Mouse (Mus musculus) heart, embryonic 14.5 days (tissue): ENCODE data around the gene L2hgdh. TPM values are rescaled to one million over a fixed set of nuclear protein-coding genes. Genes with fewer than 3 reads are reported as not detected.

Source experiments
- ATAC-seq: fragments of 200-750 bp; cut with Nextera tagmentation; 2 replicates; pipeline ENCODE4 v1.8.0; 2017; ENCODE audit warnings: low read depth, moderate TSS enrichment; ENCODE audit not compliant: insufficient number of reproducible peaks, insufficient read depth, low FRiP score
- H3K27ac ChIP-seq, 2 experiments: fragments of 200-500 bp in 1 of 2; fragments of 300-500 bp in 1 of 2; sonication (generic) in 1 of 2; replicated peaks in 1 of 2; 2 replicates each; pipeline ENCODE4 v1.5.1; 2012 to 2014; ENCODE audit warnings: low read depth in 2 of 2, low read length in 2 of 2, control low read depth in 1 of 2, mild to moderate bottlenecking in 1 of 2, mixed read lengths in 1 of 2; ENCODE audit not compliant: control insufficient read depth in 1 of 2, insufficient read depth in 1 of 2
- H3K27me3 ChIP-seq: fragments of 300-500 bp; sonication (generic); 2 replicates; pipeline ENCODE4 v1.6.1; 2014; ENCODE audit warnings: mild to moderate bottlenecking, low read length, control low read depth; ENCODE audit not compliant: control insufficient read depth, insufficient read depth
- H3K36me3 ChIP-seq: fragments of 300-500 bp; sonication (generic); 2 replicates; pipeline ENCODE4 v1.6.1; 2014; ENCODE audit warnings: mild to moderate bottlenecking, control low read depth, low read length, mixed read lengths; ENCODE audit not compliant: control insufficient read depth, insufficient read depth
- H3K4me1 ChIP-seq, 2 experiments: fragments of 200-500 bp in 1 of 2; fragments of 300-500 bp in 1 of 2; sonication (generic) in 1 of 2; 2 replicates each; pipeline ENCODE4 v1.6.1; 2012 to 2014; ENCODE audit warnings: low read length in 2 of 2, control low read depth in 1 of 2, mixed read lengths in 1 of 2; ENCODE audit not compliant: control insufficient read depth in 2 of 2, insufficient read depth in 2 of 2
- H3K4me2 ChIP-seq: fragments of 300-500 bp; sonication (generic); 2 replicates; pipeline ENCODE4 v1.6.1; 2014; ENCODE audit warnings: mild to moderate bottlenecking, low read length
- H3K4me3 ChIP-seq, 2 experiments: fragments of 200-500 bp in 1 of 2; fragments of 300-500 bp in 1 of 2; sonication (generic) in 1 of 2; 2 replicates each; pipeline ENCODE4 v1.5.1; 2012 to 2014; ENCODE audit warnings: low read length in 2 of 2, mild to moderate bottlenecking in 2 of 2, control low read depth in 1 of 2, low read depth in 1 of 2, moderate library complexity in 1 of 2; ENCODE audit not compliant: control insufficient read depth in 1 of 2, insufficient read depth in 1 of 2
- H3K9ac ChIP-seq: fragments of 300-500 bp; sonication (generic); 2 replicates; pipeline ENCODE4 v1.6.1; 2014; ENCODE audit warnings: mild to moderate bottlenecking, low read length
- H3K9me3 ChIP-seq: fragments of 300-500 bp; sonication (generic); 2 replicates; pipeline ENCODE4 v1.6.1; 2016; ENCODE audit warnings: low read length, control low read depth; ENCODE audit not compliant: control insufficient read depth
- WGBS: fragments of 180-500 bp; shearing (Covaris S2); extraction: QIAGEN DNeasy Blood & Tissue Kit; methylation state at CpG from one replicate; pipeline ENCODE4 v1.1.7; 2014; 5-methylcytosine and 5-hydroxymethylcytosine counted together
- polyA plus RNA-seq: library from polyadenylated mRNA; unstranded; fragments of >200 nt; fragmentation: Nextera tagmentation; extraction: Ambion mirVana; gene quantifications from 2 replicates; pipeline ENCODE4 v1.2.1, GENCODE M21; 2014

Gene L2hgdh
- polyA plus RNA-seq, 1 experiment from 2014 or later = 15.9 TPM

- Histone ChIP-seq H3K27me3 (no peaks in the 10 kb centered on the region), H3K4me2 (no peak overlapping the region), H3K4me1 (peaks cover 14 to 26% of the 10 kb centered on the region in 2 experiments), H3K9ac (no peak overlapping the region), H3K36me3 (no peaks in the 10 kb centered on the region), H3K4me3 (no peak overlapping the region), H3K27ac (peak overlapping the region; percentile 25 to 35; a peak in 2 of 4 replicates), H3K9me3 (no peaks in the 10 kb centered on the region)
- WGBS = 88% methylated on average over 20 of the region's 20 CpGs
- ATAC-seq = no peak
Observed at GRCm38 (mm10) chr12:69760743-69761406, 36.2 kb upstream of the L2hgdh start.

- H3K9me3 ChIP-seq = no peaks in the 10 kb centered on the region
- H3K4me2 ChIP-seq = no peak overlapping the region
- 67% methylated on average over 6 of the region's 6 CpGs for WGBS
- H3K4me1 ChIP-seq = peaks cover 14 to 26% of the 10 kb centered on the region in 2 experiments
- no peak overlapping the region; a peak in 1 of 4 replicates for H3K27ac ChIP-seq
- H3K27me3 ChIP-seq = no peaks in the 10 kb centered on the region
- no peak for ATAC-seq
- no peak overlapping the region for H3K9ac ChIP-seq
- H3K4me3 ChIP-seq = no peak overlapping the region
- H3K36me3 ChIP-seq = no peaks in the 10 kb centered on the region
Observed at GRCm38 (mm10) chr12:69760014-69760413, 35.3 kb upstream of the L2hgdh start.

- Histone ChIP-seq H3K27me3 (no peaks in the 10 kb centered on the region), H3K4me2 (peak overlapping the region; percentile 88), H3K36me3 (no peaks in the 10 kb centered on the region), H3K9ac (peak overlapping the region; percentile 44), H3K27ac (peak overlapping the region; percentile 96 to 99), H3K9me3 (no peaks in the 10 kb centered on the region), H3K4me1 (peaks cover 14 to 26% of the 10 kb centered on the region in 2 experiments), H3K4me3 (peak overlapping the region in 1 of 2 experiments; percentile 43; a peak in 2 of 4 replicates)
- no peak for ATAC-seq
- 20% methylated on average over 7 of the region's 7 CpGs for WGBS
Observed at GRCm38 (mm10) chr12:69759267-69759885, 34.7 kb upstream of the L2hgdh start.

- 1% methylated on average over 21 of the region's 22 CpGs for WGBS
- Histone ChIP-seq H3K4me1 (peaks cover 14 to 26% of the 10 kb centered on the region in 2 experiments), H3K27ac (peak overlapping the region; percentile 96 to 99), H3K4me3 (peak overlapping the region; percentile 43 to 53), H3K36me3 (peaks cover 6% of the 10 kb centered on the region; the same call in 1 of the 2 replicates), H3K9ac (peak overlapping the region; percentile 75), H3K4me2 (peak overlapping the region; percentile 88), H3K9me3 (no peaks in the 10 kb centered on the region), H3K27me3 (no peaks in the 10 kb centered on the region)
- peak; percentile 68 for ATAC-seq
Observed at GRCm38 (mm10) chr12:69758221-69759185, 33.8 kb upstream of the L2hgdh start.

GRCm38 (mm10) chr12:69757418-69758141 is 32.9 kb upstream of the L2hgdh start:
- H3K9me3 ChIP-seq = no peaks in the 10 kb centered on the region
- H3K4me1 ChIP-seq = peaks cover 14 to 26% of the 10 kb centered on the region in 2 experiments
- peak; percentile 90 for ATAC-seq
- H3K4me2 ChIP-seq = peak overlapping the region; percentile 88
- H3K9ac ChIP-seq = peak overlapping the region; percentile 75
- H3K4me3 ChIP-seq = peak overlapping the region; percentile 33 to 43
- no peaks in the 10 kb centered on the region for H3K27me3 ChIP-seq
- under 1% methylated on average over 22 of the region's 22 CpGs for WGBS
- H3K36me3 ChIP-seq = peaks cover 7% of the 10 kb centered on the region; the same call in 1 of the 2 replicates
- H3K27ac ChIP-seq = peak overlapping the region; percentile 88 to 96

GRCm38 (mm10) chr12:69756015-69756414 is 31.3 kb upstream of the L2hgdh start:
- Histone ChIP-seq H3K27ac (no peak overlapping the region), H3K4me2 (no peak overlapping the region), H3K4me3 (no peak overlapping the region), H3K9ac (no peak overlapping the region), H3K27me3 (no peaks in the 10 kb centered on the region), H3K9me3 (no peaks in the 10 kb centered on the region), H3K4me1 (peaks cover 14 to 35% of the 10 kb centered on the region in 2 experiments), H3K36me3 (peaks cover 7% of the 10 kb centered on the region; the same call in 1 of the 2 replicates)
- 69% methylated on average over 5 of the region's 5 CpGs for WGBS
- ATAC-seq = no peak

GRCm38 (mm10) chr12:69753936-69754335 is 29.3 kb upstream of the L2hgdh start:
- ATAC-seq = no peak
- 71% methylated on average over 5 of the region's 5 CpGs for WGBS
- no peaks in the 10 kb centered on the region for H3K27me3 ChIP-seq

More at GRCm38 (mm10) chr12:69753936-69754335, 29.3 kb upstream of the L2hgdh start:
- Histone ChIP-seq H3K36me3 (peaks cover 23% of the 10 kb centered on the region), H3K4me2 (no peak overlapping the region), H3K4me1 (peaks cover 10 to 29% of the 10 kb centered on the region in 2 experiments), H3K9ac (no peak overlapping the region), H3K27ac (no peak overlapping the region), H3K9me3 (no peaks in the 10 kb centered on the region), H3K4me3 (no peak overlapping the region)
